Mouse (Mus musculus): ENCODE data around the gene Olfr860.

- TF ChIP-seq CTCF (IDR thresholded peaks at IDR 0.05; ENCODE audit: insufficient read depth, low read depth, low read length) (no peak), POLR2A (IDR thresholded peaks at IDR 0.05; ENCODE audit: insufficient read depth, low read depth, low read length) (no peak)
Measured at GRCm38 (mm10) chr9:19803000-19803399, 46.5 kb downstream of the Olfr860 start.

All from olfactory bulb, adult 2 months (tissue).